Mouse (Mus musculus): ENCODE data around the gene Cela3b.

- TF ChIP-seq CTCF (IDR thresholded peaks at IDR 0.05; ENCODE audit: extremely low read depth, insufficient read length, insufficient replicate concordance, low read depth, low read length) (no peak), POLR2A (IDR thresholded peaks at IDR 0.05; ENCODE audit: low read depth, low read length) (no peak)
These were observed 18.3 kb upstream of the Cela3b start for GRCm38 (mm10) chr4:137448641-137449040.
